Mouse (Mus musculus) liver, embryonic 13.5 days (tissue): ENCODE data around the gene Abca7. TPM values are rescaled to one million over a fixed set of nuclear protein-coding genes. Genes with fewer than 3 reads are reported as not detected.
A peak's percentile ranks its signal among the peaks of the same experiment; 100 is the strongest.

ENCODE experiments used
- ATAC-seq: fragments of 200-750 bp; cut with Nextera tagmentation; 2 replicates; pipeline ENCODE4 v1.8.0; 2017; ENCODE audit warnings: low read depth, mild to moderate bottlenecking, moderate number of reproducible peaks, moderate library complexity
- DNase-seq: peaks from one replicate; pipeline ENCODE4 v3.0.0; 2022
- H3K27ac ChIP-seq: fragments of 300-500 bp; sonication (generic); 2 replicates; pipeline ENCODE4 v1.5.1; 2015; ENCODE audit warnings: moderate library complexity, mild to moderate bottlenecking, inconsistent platforms
- H3K27me3 ChIP-seq: fragments of 300-500 bp; sonication (generic); 2 replicates; pipeline ENCODE4 v1.6.1; 2015; ENCODE audit warnings: mild to moderate bottlenecking, inconsistent platforms
- H3K36me3 ChIP-seq: fragments of 300-500 bp; sonication (generic); 2 replicates; pipeline ENCODE4 v1.6.1; 2015; ENCODE audit warnings: mild to moderate bottlenecking, inconsistent platforms
- H3K4me1 ChIP-seq: fragments of 300-500 bp; sonication (generic); replicated peaks from 2 replicates; pipeline ENCODE4 v1.6.1; 2015; ENCODE audit warnings: inconsistent platforms
- H3K4me2 ChIP-seq: fragments of 300-500 bp; sonication (generic); 2 replicates; pipeline ENCODE4 v1.6.1; 2015; ENCODE audit warnings: inconsistent platforms, mild to moderate bottlenecking, moderate library complexity
- H3K4me3 ChIP-seq: fragments of 300-500 bp; sonication (generic); replicated peaks from 2 replicates; pipeline ENCODE4 v1.5.1; 2015; ENCODE audit warnings: mild to moderate bottlenecking, inconsistent platforms
- H3K9ac ChIP-seq: fragments of 300-500 bp; sonication (generic); 2 replicates; pipeline ENCODE4 v1.6.1; 2015; ENCODE audit warnings: mild to moderate bottlenecking, inconsistent platforms
- H3K9me3 ChIP-seq: fragments of 300-500 bp; sonication (generic); replicated peaks from 2 replicates; pipeline ENCODE4 v1.6.1; 2016; ENCODE audit warnings: inconsistent platforms
- WGBS: fragments of 180-500 bp; shearing (Covaris S2); methylation state at CpG from one replicate; pipeline ENCODE4 v1.1.7; 2015; ENCODE audit not compliant: insufficient replicate concordance; 5-methylcytosine and 5-hydroxymethylcytosine counted together
- polyA plus RNA-seq: library from polyadenylated mRNA; unstranded; fragments of >200 nt; fragmentation: Nextera tagmentation; extraction: Ambion mirVana; gene quantifications from 2 replicates; pipeline ENCODE4 v1.2.1, GENCODE M21; 2015

Gene Abca7
- polyA plus RNA-seq, 1 experiment from 2014 or later = 6.3 TPM

GRCm38 (mm10) chr10:80055364-80055763, 59.1 kb downstream of the Abca7 start:
- H3K4me2 ChIP-seq = peak overlapping the region; percentile 92
- H3K27ac ChIP-seq = peak overlapping the region; percentile 99
- ATAC-seq (no peak), DNase-seq (no peak)
- WGBS = 74% methylated on average over 5 of the region's 5 CpGs
- peaks cover 65% of the 10 kb centered on the region for H3K4me1 ChIP-seq
- peak overlapping the region; percentile 100 for H3K9ac ChIP-seq
- H3K9me3 ChIP-seq = no peaks in the 10 kb centered on the region
- peak overlapping the region; percentile 95 for H3K4me3 ChIP-seq
- H3K27me3 ChIP-seq = no peaks in the 10 kb centered on the region
- H3K36me3 ChIP-seq = peaks cover 53% of the 10 kb centered on the region

- peaks cover 59% of the 10 kb centered on the region for H3K4me1 ChIP-seq
- DNase-seq (no peak), ATAC-seq (no peak)
- H3K9me3 ChIP-seq = no peaks in the 10 kb centered on the region
- H3K4me2 ChIP-seq = peak overlapping the region; percentile 92
- peak overlapping the region; percentile 95 for H3K4me3 ChIP-seq
- peak overlapping the region; percentile 99 for H3K27ac ChIP-seq
- H3K27me3 ChIP-seq = no peaks in the 10 kb centered on the region
- WGBS = 38% methylated on average over 9 of the region's 10 CpGs
- H3K36me3 ChIP-seq = peaks cover 58% of the 10 kb centered on the region
- peak overlapping the region; percentile 100 for H3K9ac ChIP-seq
Observed at GRCm38 (mm10) chr10:80055891-80056290, 59.6 kb downstream of the Abca7 start.

GRCm38 (mm10) chr10:80056506-80056905, 60.2 kb downstream of the Abca7 start:
- Histone ChIP-seq H3K36me3 (peaks cover 64% of the 10 kb centered on the region), H3K27me3 (no peaks in the 10 kb centered on the region), H3K4me1 (peaks cover 53% of the 10 kb centered on the region), H3K9ac (no peak overlapping the region), H3K4me3 (no peak overlapping the region), H3K27ac (peak overlapping the region; percentile 29; the same call in 1 of the 2 replicates), H3K9me3 (no peaks in the 10 kb centered on the region), H3K4me2 (no peak overlapping the region; the same call in 1 of the 2 replicates)
- ATAC-seq = no peak
- 93% methylated on average over 4 of the region's 4 CpGs for WGBS
- no peak for DNase-seq

GRCm38 (mm10) chr10:80056976-80057682, 60.8 kb downstream of the Abca7 start:
- no peak overlapping the region for H3K27ac ChIP-seq
- no peaks in the 10 kb centered on the region for H3K9me3 ChIP-seq
- peaks cover 70% of the 10 kb centered on the region for H3K36me3 ChIP-seq
- ATAC-seq = no peak
- no peak overlapping the region for H3K9ac ChIP-seq
- H3K27me3 ChIP-seq = no peaks in the 10 kb centered on the region
- no peak overlapping the region for H3K4me2 ChIP-seq
- H3K4me3 ChIP-seq = no peak overlapping the region
- H3K4me1 ChIP-seq = peaks cover 47% of the 10 kb centered on the region
- 89% methylated on average over 27 of the region's 27 CpGs for WGBS
- DNase-seq = no peak

- H3K36me3 ChIP-seq = peaks cover 77% of the 10 kb centered on the region
Observed at GRCm38 (mm10) chr10:80057683-80058326, 61.5 kb downstream of the Abca7 start.

GRCm38 (mm10) chr10:80063104-80063503, 66.8 kb downstream of the Abca7 start:
- peaks cover 95% of the 10 kb centered on the region for H3K36me3 ChIP-seq
- ATAC-seq = no peak

More at GRCm38 (mm10) chr10:80057683-80058326, 61.5 kb downstream of the Abca7 start:
- Histone ChIP-seq H3K4me1 (peaks cover 40% of the 10 kb centered on the region), H3K4me3 (no peak overlapping the region), H3K9me3 (no peaks in the 10 kb centered on the region), H3K27me3 (no peaks in the 10 kb centered on the region), H3K27ac (peak overlapping the region; percentile 13; the same call in 1 of the 2 replicates), H3K4me2 (no peak overlapping the region), H3K9ac (no peak overlapping the region)
- no peak for ATAC-seq
- no peak for DNase-seq
- WGBS = 88% methylated on average over 30 of the region's 30 CpGs

GRCm38 (mm10) chr10:80063877-80064650, 67.8 kb downstream of the Abca7 start:
- 86% methylated on average over 23 of the region's 23 CpGs for WGBS
- H3K27ac ChIP-seq = no peak overlapping the region; the same call in 1 of the 2 replicates
- H3K27me3 ChIP-seq = no peaks in the 10 kb centered on the region
- H3K4me2 ChIP-seq = no peak overlapping the region
- H3K36me3 ChIP-seq = peaks cover 91% of the 10 kb centered on the region
- DNase-seq (no peak), ATAC-seq (no peak)
- H3K4me3 ChIP-seq = no peak overlapping the region
- H3K9ac ChIP-seq = no peak overlapping the region
- no peaks in the 10 kb centered on the region for H3K9me3 ChIP-seq
- peaks cover 3% of the 10 kb centered on the region; the same call in 1 of the 2 replicates for H3K4me1 ChIP-seq

More at GRCm38 (mm10) chr10:80063104-80063503, 66.8 kb downstream of the Abca7 start:
- H3K4me3 ChIP-seq = no peak overlapping the region
- no peaks in the 10 kb centered on the region for H3K9me3 ChIP-seq
- 92% methylated on average over 5 of the region's 5 CpGs for WGBS
- 0 out of 2 replicates have a peak overlapping the region, but pooled peaks have one; percentile 26 for H3K9ac ChIP-seq
- H3K27ac ChIP-seq = no peak overlapping the region
- peaks cover 3% of the 10 kb centered on the region for H3K4me1 ChIP-seq
- no peak for DNase-seq
- H3K4me2 ChIP-seq = no peak overlapping the region
- H3K27me3 ChIP-seq = no peaks in the 10 kb centered on the region

Other genes with a start within 250 kb of the Abca7 start
- gene Polrmt, start 249.9 kb upstream of the Abca7 start, polyA plus RNA-seq = 20.0 and 20.8 TPM in 2 replicates
- not detected in 2 replicates for gene Fgf22, start 241.4 kb upstream of the Abca7 start, polyA plus RNA-seq
- 43.7 and 48.5 TPM in 2 replicates for gene Rnf126, start 229.5 kb upstream of the Abca7 start, polyA plus RNA-seq
- gene Fstl3, start 219.2 kb upstream of the Abca7 start, polyA plus RNA-seq = 0.58 and 0.68 TPM in 2 replicates
- gene Prss57, start 205.5 kb upstream of the Abca7 start, polyA plus RNA-seq = 2.6 and 3.2 TPM in 2 replicates
- gene Palm, start 202.9 kb upstream of the Abca7 start, polyA plus RNA-seq = 7.1 and 7.4 TPM in 2 replicates
- gene Misp, start 175.5 kb upstream of the Abca7 start, polyA plus RNA-seq = 0.25 and 0.75 TPM in 2 replicates
- gene Ptbp1, start 142.1 kb upstream of the Abca7 start, polyA plus RNA-seq = 136 and 175 TPM in 2 replicates
- gene Prtn3, start 122.0 kb upstream of the Abca7 start, polyA plus RNA-seq = 54.8 and 64.6 TPM in 2 replicates
- gene Plppr3, start 121.9 kb upstream of the Abca7 start, polyA plus RNA-seq = 5.7 and 5.8 TPM in 2 replicates
- gene Elane, start 110.2 kb upstream of the Abca7 start, polyA plus RNA-seq = 47.1 and 59.3 TPM in 2 replicates
- not detected in 2 replicates for gene Cfd, start 105.6 kb upstream of the Abca7 start, polyA plus RNA-seq
- gene Med16, start 87.6 kb upstream of the Abca7 start, polyA plus RNA-seq = 16.9 and 19.0 TPM in 2 replicates
- gene Gm26602, start 85.6 kb upstream of the Abca7 start, polyA plus RNA-seq = 11.3 TPM in 1 of 2 replicates, not detected in the other
- 0.19 and 0.28 TPM in 2 replicates for gene Kiss1r, start 79.5 kb upstream of the Abca7 start, polyA plus RNA-seq
- gene R3hdm4, start 75.3 kb upstream of the Abca7 start, polyA plus RNA-seq = 63.0 and 63.8 TPM in 2 replicates
- 5.4 and 5.7 TPM in 2 replicates for gene Arid3a, start 69.5 kb upstream of the Abca7 start, polyA plus RNA-seq
- gene Wdr18, start 36.3 kb upstream of the Abca7 start, polyA plus RNA-seq = 78.2 and 83.0 TPM in 2 replicates
- 0.07 and 0.10 TPM in 2 replicates for gene Grin3b, start 25.8 kb upstream of the Abca7 start, polyA plus RNA-seq
- gene Tmem259, start 12.2 kb upstream of the Abca7 start, polyA plus RNA-seq = 8.2 TPM in 2 replicates
- 45.8 and 49.6 TPM in 2 replicates for gene Cnn2, start 7.9 kb upstream of the Abca7 start, polyA plus RNA-seq
- 14.3 and 14.9 TPM in 2 replicates for gene Arhgap45, start 20.2 kb downstream of the Abca7 start, polyA plus RNA-seq
- gene Polr2e, start 43.3 kb downstream of the Abca7 start, polyA plus RNA-seq = 120 and 122 TPM in 2 replicates
- gene Gpx4, start 50.7 kb downstream of the Abca7 start, polyA plus RNA-seq = 677 TPM in 2 replicates
- 9.2 and 9.9 TPM in 2 replicates for gene Sbno2, start 109.1 kb downstream of the Abca7 start, polyA plus RNA-seq
- 16.2 and 18.3 TPM in 2 replicates for gene Stk11, start 119.3 kb downstream of the Abca7 start, polyA plus RNA-seq
- gene Atp5d, start 142.1 kb downstream of the Abca7 start, polyA plus RNA-seq = 358 and 362 TPM in 2 replicates
- gene Cbarp, start 144.3 kb downstream of the Abca7 start, polyA plus RNA-seq = 0.54 and 0.69 TPM in 2 replicates
- 3.0 and 3.3 TPM in 2 replicates for gene Midn, start 151.8 kb downstream of the Abca7 start, polyA plus RNA-seq
- gene Cirbp, start 169.5 kb downstream of the Abca7 start, polyA plus RNA-seq = 19.5 and 21.9 TPM in 2 replicates
- gene 1600002K03Rik, start 176.4 kb downstream of the Abca7 start, polyA plus RNA-seq = 14.8 and 15.1 TPM in 2 replicates
- gene Efna2, start 183.0 kb downstream of the Abca7 start, polyA plus RNA-seq = 0.98 and 1.1 TPM in 2 replicates
- 26.1 and 26.5 TPM in 2 replicates for gene Mum1, start 229.9 kb downstream of the Abca7 start, polyA plus RNA-seq